Mouse (Mus musculus) MEL (cell line): Measurements from ENCODE around the gene En2. TPM values are rescaled to one million over a fixed set of nuclear protein-coding genes. Genes with fewer than 3 reads are reported as not detected.

ENCODE experiments used
- DNase-seq: peaks from one replicate; pipeline ENCODE4 v3.0.0; 2011; ENCODE audit warnings: low read depth, low spot score
- H3K27ac ChIP-seq: 2 replicates; pipeline ENCODE4 v1.5.1; 2012; ENCODE audit warnings: low read depth, mild to moderate bottlenecking, control low read depth, low read length, moderate library complexity; ENCODE audit not compliant: control insufficient read depth
- H3K27me3 ChIP-seq, 2 experiments: fragments of 150-350 bp in 1 of 2; sonication (generic) in 1 of 2; 2 replicates each; pipeline ENCODE4 v1.6.1; 2012; ENCODE audit warnings: low read length in 2 of 2, mild to moderate bottlenecking in 2 of 2, improper control_type of control experiment in 1 of 2, moderate library complexity in 1 of 2; ENCODE audit not compliant: insufficient read depth in 2 of 2, control insufficient read depth in 1 of 2
- H3K36me3 ChIP-seq, 2 experiments: 2 replicates each; pipeline ENCODE4 v1.6.1; 2012 to 2014; ENCODE audit warnings: low read length in 2 of 2, improper control_type of control experiment in 1 of 2, inconsistent platforms in 1 of 2, mild to moderate bottlenecking in 1 of 2; ENCODE audit not compliant: insufficient read depth in 2 of 2, control insufficient read depth in 1 of 2
- H3K4me1 ChIP-seq, 2 experiments: fragments of 150-350 bp in 1 of 2; sonication (generic) in 1 of 2; 2 replicates each; pipeline ENCODE4 v1.6.1; 2012; ENCODE audit warnings: low read length in 2 of 2, improper control_type of control experiment in 1 of 2, mild to moderate bottlenecking in 1 of 2; ENCODE audit not compliant: insufficient read depth in 2 of 2, control insufficient read depth in 1 of 2
- H3K4me3 ChIP-seq, 2 experiments: fragments of 150-350 bp in 1 of 2; sonication (generic) in 1 of 2; 2 replicates each; pipeline ENCODE4 v1.5.1; 2012; ENCODE audit warnings: low read depth in 2 of 2, low read length in 2 of 2, mild to moderate bottlenecking in 2 of 2, moderate library complexity in 2 of 2, control low read depth in 1 of 2, improper control_type of control experiment in 1 of 2; ENCODE audit not compliant: control insufficient read depth in 1 of 2, insufficient read depth in 1 of 2
- H3K79me2 ChIP-seq: 2 replicates; pipeline ENCODE4 v1.6.1; 2012; ENCODE audit warnings: mild to moderate bottlenecking, low read length, moderate library complexity; ENCODE audit not compliant: control insufficient read depth, poor library complexity, insufficient read depth
- H3K9ac ChIP-seq: 2 replicates; pipeline ENCODE4 v1.6.1; 2012; ENCODE audit warnings: low read depth, mild to moderate bottlenecking, control low read depth, low read length, moderate library complexity; ENCODE audit not compliant: control insufficient read depth, poor library complexity, severe bottlenecking
- H3K9me3 ChIP-seq: fragments of 150-350 bp; sonication (generic); replicated peaks from 2 replicates; pipeline ENCODE4 v1.6.1; 2012; ENCODE audit warnings: mild to moderate bottlenecking, low read length, improper control_type of control experiment, moderate library complexity; ENCODE audit not compliant: insufficient read depth
- BHLHE40 ChIP-seq: IDR thresholded peaks from 2 replicates; pipeline ENCODE4 v1.6.1; 2012; ENCODE audit warnings: low read depth, mild to moderate bottlenecking, inconsistent platforms, low read length, improper control_type of control experiment, borderline replicate concordance
- E2F4 ChIP-seq: IDR thresholded peaks from 2 replicates; pipeline ENCODE4 v1.6.1; 2011; ENCODE audit warnings: low read depth, low read length, improper control_type of control experiment, borderline replicate concordance
- EP300 ChIP-seq, 2 experiments: IDR thresholded peaks; 2 replicates each; pipeline ENCODE4 v1.6.1; 2011; ENCODE audit warnings: improper control_type of control experiment in 2 of 2, low read length in 2 of 2, low read depth in 1 of 2, mild to moderate bottlenecking in 1 of 2
- ETS1 ChIP-seq: IDR thresholded peaks from 2 replicates; pipeline ENCODE4 v1.6.1; 2012; ENCODE audit warnings: low read depth, mild to moderate bottlenecking, inconsistent platforms, low read length, improper control_type of control experiment, moderate library complexity
- GABPA ChIP-seq: IDR thresholded peaks from 2 replicates; pipeline ENCODE4 v1.6.1; 2012; ENCODE audit warnings: low read depth, mild to moderate bottlenecking, inconsistent platforms, low read length, improper control_type of control experiment, moderate library complexity
- GATA1 ChIP-seq: IDR thresholded peaks from 2 replicates; pipeline ENCODE4 v1.6.1; 2011; ENCODE audit warnings: low read depth, low read length, improper control_type of control experiment
- HCFC1 ChIP-seq: IDR thresholded peaks from 2 replicates; pipeline ENCODE4 v1.6.1; 2012; ENCODE audit warnings: low read depth, mild to moderate bottlenecking, inconsistent platforms, low read length, improper control_type of control experiment, moderate library complexity
- JUND ChIP-seq: IDR thresholded peaks from 2 replicates; pipeline ENCODE4 v1.6.1; 2011; ENCODE audit warnings: low read depth, mild to moderate bottlenecking, improper control_type of control experiment, low read length
- MAX ChIP-seq: IDR thresholded peaks from 2 replicates; pipeline ENCODE4 v1.6.1; 2011; ENCODE audit warnings: low read length, improper control_type of control experiment
- MAZ ChIP-seq: IDR thresholded peaks from 2 replicates; pipeline ENCODE4 v1.6.1; 2012; ENCODE audit warnings: low read depth, mild to moderate bottlenecking, inconsistent platforms, low read length, improper control_type of control experiment
- MEF2A ChIP-seq: IDR thresholded peaks from 2 replicates; pipeline ENCODE4 v1.6.1; 2014; ENCODE audit warnings: low read depth, mild to moderate bottlenecking, inconsistent platforms, low read length, improper control_type of control experiment; ENCODE audit not compliant: poor library complexity, insufficient replicate concordance, severe bottlenecking; ENCODE audit errors: extremely low read depth
- MYB ChIP-seq: IDR thresholded peaks from 2 replicates; pipeline ENCODE4 v1.6.1; 2011; ENCODE audit warnings: mild to moderate bottlenecking, low read depth, low read length, improper control_type of control experiment
- POLR2A ChIP-seq, 2 experiments: IDR thresholded peaks; 2 replicates each; pipeline ENCODE4 v1.6.1; 2011 to 2012; ENCODE audit warnings: low read length in 2 of 2, mild to moderate bottlenecking in 2 of 2, control low read depth in 1 of 2, improper control_type of control experiment in 1 of 2, low read depth in 1 of 2, moderate library complexity in 1 of 2; ENCODE audit not compliant: control insufficient read depth in 1 of 2, insufficient read depth in 1 of 2, poor library complexity in 1 of 2
- POLR2AphosphoS2 ChIP-seq: IDR thresholded peaks from 2 replicates; pipeline ENCODE4 v1.6.1; 2011; ENCODE audit warnings: low read length, improper control_type of control experiment
- POLR2AphosphoS5 ChIP-seq: IDR thresholded peaks from 2 replicates; pipeline ENCODE4 v1.6.1; 2012; ENCODE audit warnings: low read depth, borderline replicate concordance, mild to moderate bottlenecking, inconsistent platforms, low read length, moderate library complexity, mixed read lengths
- RAD21 ChIP-seq: IDR thresholded peaks from 2 replicates; pipeline ENCODE4 v1.6.1; 2011; ENCODE audit warnings: mild to moderate bottlenecking, low read depth, low read length, improper control_type of control experiment
- RCOR1 ChIP-seq: IDR thresholded peaks from 2 replicates; pipeline ENCODE4 v1.6.1; 2012; ENCODE audit warnings: low read depth, mild to moderate bottlenecking, inconsistent platforms, low read length, improper control_type of control experiment
- SIN3A ChIP-seq: IDR thresholded peaks from 2 replicates; pipeline ENCODE4 v1.6.1; 2012; ENCODE audit warnings: low read length, improper control_type of control experiment, inconsistent platforms
- TAL1 ChIP-seq: IDR thresholded peaks from 2 replicates; pipeline ENCODE4 v1.6.1; 2012; ENCODE audit warnings: mild to moderate bottlenecking, inconsistent platforms, low read length, moderate library complexity, mixed read lengths
- TCF12 ChIP-seq: IDR thresholded peaks from 2 replicates; pipeline ENCODE4 v1.6.1; 2014; ENCODE audit warnings: low read depth, mild to moderate bottlenecking, inconsistent platforms, low read length, improper control_type of control experiment, moderate library complexity
- UBTF ChIP-seq: IDR thresholded peaks from 2 replicates; pipeline ENCODE4 v1.6.1; 2012; ENCODE audit warnings: low read depth, mild to moderate bottlenecking, inconsistent platforms, low read length, improper control_type of control experiment, moderate library complexity, borderline replicate concordance; ENCODE audit not compliant: insufficient read depth
- USF1 ChIP-seq: IDR thresholded peaks from 2 replicates; pipeline ENCODE4 v1.6.1; 2014; ENCODE audit warnings: low read depth, mild to moderate bottlenecking, inconsistent platforms, low read length, improper control_type of control experiment, moderate library complexity
- ZC3H11A ChIP-seq: IDR thresholded peaks from 2 replicates; pipeline ENCODE4 v1.6.1; 2012; ENCODE audit warnings: low read depth, mild to moderate bottlenecking, inconsistent platforms, low read length, improper control_type of control experiment
- ZKSCAN1 ChIP-seq: IDR thresholded peaks from 2 replicates; pipeline ENCODE4 v1.6.1; 2012; ENCODE audit warnings: low read depth, mild to moderate bottlenecking, inconsistent platforms, low read length, improper control_type of control experiment, moderate library complexity
- ZNF384 ChIP-seq: IDR thresholded peaks from 2 replicates; pipeline ENCODE4 v1.6.1; 2012; ENCODE audit warnings: low read depth, mild to moderate bottlenecking, inconsistent platforms, low read length, improper control_type of control experiment
- polyA plus RNA-seq, 2 experiments: library from polyadenylated mRNA; stranded (reverse) in 1 of 2; unstranded in 1 of 2; fragments of >175 nt in 1 of 2; fragments of >200 nt in 1 of 2; gene quantifications; 2 replicates each; pipeline versions ENCODE4 v1.2.1 to v1.2.4; 2012; ENCODE audit warnings: low replicate concordance in 2 of 2, low read depth in 1 of 2; ENCODE audit not compliant: insufficient read length in 2 of 2, insufficient read depth in 1 of 2, missing spikeins in 1 of 2
- total RNA-seq: library from RNA; depleted of rRNA; stranded (reverse); fragments of 300-350 nt; gene quantifications from 2 replicates; pipeline ENCODE4 v1.2.3, GENCODE M21; 2012

Gene En2
- total and polyA plus RNA-seq, 3 experiments = not detected

DNA sequence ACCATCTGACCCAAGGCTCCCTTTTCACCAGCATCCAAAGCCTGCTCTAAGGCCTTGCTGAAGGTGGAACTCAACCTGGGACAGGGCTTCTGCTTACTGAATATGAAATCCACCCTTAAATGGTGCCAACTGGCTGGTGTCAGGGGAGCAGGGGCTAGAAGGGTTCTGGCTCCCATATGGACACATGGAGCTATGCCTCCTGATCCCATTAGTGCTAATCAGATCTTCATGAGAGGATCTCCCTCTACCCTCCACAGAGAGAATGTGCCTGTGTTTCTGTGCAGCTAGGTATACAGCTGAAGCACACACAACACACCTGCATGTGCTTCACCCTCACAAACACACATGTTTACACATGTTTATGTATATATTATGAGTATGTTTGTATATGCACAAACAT lies 20.9 kb upstream of the En2 start:
- Histone ChIP-seq H3K27ac (no peak overlapping the region), H3K4me3 (no peak overlapping the region), H3K79me2 (no peaks in the 10 kb centered on the region), H3K27me3 (no peaks in the 10 kb centered on the region), H3K9me3 (no peaks in the 10 kb centered on the region), H3K36me3 (no peaks in the 10 kb centered on the region), H3K9ac (no peak overlapping the region), H3K4me1 (no peaks in the 10 kb centered on the region)
- TF ChIP-seq RCOR1 (no peak), UBTF (no peak), HCFC1 (no peak), ETS1 (no peak), MAZ (no peak), ZC3H11A (no peak), BHLHE40 (no peak), ZKSCAN1 (no peak), MYB (no peak), POLR2AphosphoS5 (no peak), POLR2A (IDR thresholded peaks at IDR 0.05; ENCODE audit: control insufficient read depth in 1 of 2, insufficient read depth in 1 of 2, low read depth in 1 of 2, low read length in 2 of 2, poor library complexity in 1 of 2) (no peak)
- no peak for DNase-seq

DNA sequence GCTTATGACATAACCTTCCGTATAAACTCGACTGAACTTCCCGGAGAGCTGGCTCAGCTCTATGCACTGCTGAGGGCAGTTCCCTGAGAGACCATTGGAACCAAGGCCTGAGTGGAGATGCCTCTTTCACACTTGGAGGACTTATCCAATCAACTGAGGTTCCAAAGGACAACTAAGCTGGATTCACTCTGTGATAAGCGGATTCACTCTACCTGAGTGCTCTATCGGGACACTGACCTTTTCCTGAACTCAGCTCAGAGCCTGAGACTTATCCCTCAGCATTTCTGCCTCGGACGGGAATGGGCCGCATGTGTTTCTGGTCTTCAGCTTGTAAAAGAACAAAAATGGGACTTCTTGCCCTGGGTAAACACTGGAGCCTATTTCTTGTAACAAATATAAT lies 19.5 kb upstream of the En2 start:
- Histone ChIP-seq H3K4me3 (no peak overlapping the region), H3K79me2 (no peaks in the 10 kb centered on the region), H3K9me3 (no peaks in the 10 kb centered on the region), H3K4me1 (no peaks in the 10 kb centered on the region), H3K27ac (no peak overlapping the region), H3K27me3 (no peaks in the 10 kb centered on the region), H3K36me3 (no peaks in the 10 kb centered on the region), H3K9ac (no peak overlapping the region)
- TF ChIP-seq E2F4 (no peak), RAD21 (no peak), TCF12 (no peak), EP300 (IDR thresholded peaks at IDR 0.05; ENCODE audit: low read depth in 1 of 2, low read length in 2 of 2) (no peak), HCFC1 (no peak), JUND (no peak), MEF2A (no peak), ETS1 (no peak), GABPA (no peak), TAL1 (no peak), RCOR1 (no peak), POLR2A (IDR thresholded peaks at IDR 0.05; ENCODE audit: control insufficient read depth in 1 of 2, insufficient read depth in 1 of 2, low read depth in 1 of 2, low read length in 2 of 2, poor library complexity in 1 of 2) (no peak), BHLHE40 (no peak), GATA1 (no peak), USF1 (no peak), SIN3A (no peak), POLR2AphosphoS2 (no peak), MAX (no peak), ZNF384 (no peak)
- DNase-seq = no peak
